Mouse (Mus musculus) heart, adult 2 months (tissue): ENCODE data around the gene Cacna1g.

Experiments
- CTCF ChIP-seq: fragments of 200-600 bp; IDR thresholded peaks from 2 replicates; pipeline ENCODE4 v1.8.1; 2022; ENCODE audit warnings: antibody characterized with exemption, mild to moderate bottlenecking, moderate library complexity
- EP300 ChIP-seq: fragments of 200-500 bp; IDR thresholded peaks from 2 replicates; pipeline ENCODE4 v1.6.1; 2011; ENCODE audit warnings: low read depth, low read length, control low read depth; ENCODE audit not compliant: insufficient read depth
- POLR2A ChIP-seq: fragments of 200-500 bp; IDR thresholded peaks from 2 replicates; pipeline ENCODE4 v1.6.1; 2011; ENCODE audit warnings: mild to moderate bottlenecking, low read depth, low read length, control low read depth; ENCODE audit not compliant: insufficient read depth

DNA sequence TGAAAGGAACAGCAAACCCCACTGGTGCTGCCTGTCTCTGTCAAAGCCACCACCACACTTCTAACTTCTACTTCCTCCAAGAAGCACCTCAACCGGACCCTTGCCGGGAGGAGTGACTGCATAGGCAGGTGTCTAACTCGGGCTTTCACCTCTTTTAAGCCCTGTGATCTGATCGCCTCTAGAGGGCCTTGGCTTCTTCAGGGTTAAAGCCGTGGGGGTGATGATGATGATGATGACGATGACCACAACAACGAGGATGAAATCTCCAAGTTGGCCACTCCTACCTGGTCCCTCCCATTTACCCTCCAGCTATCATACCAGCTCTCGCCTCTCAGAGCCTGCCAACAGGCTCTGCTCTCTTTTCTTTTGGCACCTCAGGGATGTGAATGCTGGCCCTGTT lies 94.3 kb downstream of the Cacna1g start:
- TF ChIP-seq CTCF (no peak), POLR2A (no peak), EP300 (no peak)
